Mouse (Mus musculus) bone marrow, adult 2 months (tissue): ENCODE data around the gene Gm49373.

Experiments used
- CTCF ChIP-seq: fragments of 200-500 bp; IDR thresholded peaks from 2 replicates; pipeline ENCODE4 v1.5.1; 2011; ENCODE audit warnings: low read length, control low read depth; ENCODE audit not compliant: control insufficient read depth, insufficient read depth
- POLR2A ChIP-seq: fragments of 200-500 bp; IDR thresholded peaks from 2 replicates; pipeline ENCODE4 v1.6.1; 2011; ENCODE audit warnings: low read depth, mild to moderate bottlenecking, control low read depth, low read length, borderline replicate concordance; ENCODE audit not compliant: control insufficient read depth

GRCm38 (mm10) chr9:21097793-21098192 is 24.9 kb upstream of the Gm49373 start:
- TF ChIP-seq CTCF = no peak
- TF ChIP-seq POLR2A = no peak
